Mouse (Mus musculus) neural tube, embryonic 15.5 days (tissue): Measurements from ENCODE around the gene Krtap28-10. TPM values are rescaled to one million over a fixed set of nuclear protein-coding genes. Genes with fewer than 3 reads are reported as not detected.

Experiments
- ATAC-seq: fragments of 200-750 bp; cut with Nextera tagmentation; 2 replicates; pipeline ENCODE4 v1.8.0; 2017; ENCODE audit warnings: mild to moderate bottlenecking, moderate TSS enrichment, moderate library complexity; ENCODE audit not compliant: low FRiP score
- H3K27ac ChIP-seq: fragments of 300-500 bp; sonication (generic); replicated peaks from 2 replicates; pipeline ENCODE4 v1.5.1; 2015; ENCODE audit warnings: mild to moderate bottlenecking, inconsistent platforms
- H3K27me3 ChIP-seq: fragments of 300-500 bp; sonication (generic); replicated peaks from 2 replicates; pipeline ENCODE4 v1.6.1; 2015; ENCODE audit warnings: inconsistent platforms
- H3K36me3 ChIP-seq: fragments of 300-500 bp; sonication (generic); 2 replicates; pipeline ENCODE4 v1.6.1; 2015; ENCODE audit warnings: inconsistent platforms
- H3K4me1 ChIP-seq: fragments of 300-500 bp; sonication (generic); 2 replicates; pipeline ENCODE4 v1.6.1; 2015; ENCODE audit warnings: inconsistent platforms
- H3K4me2 ChIP-seq: fragments of 300-500 bp; sonication (generic); 2 replicates; pipeline ENCODE4 v1.6.1; 2015; ENCODE audit warnings: inconsistent platforms, mild to moderate bottlenecking, moderate library complexity
- H3K4me3 ChIP-seq: fragments of 300-500 bp; sonication (generic); replicated peaks from 2 replicates; pipeline ENCODE4 v1.5.1; 2015; ENCODE audit warnings: mild to moderate bottlenecking, inconsistent platforms
- H3K9ac ChIP-seq: fragments of 300-500 bp; sonication (generic); replicated peaks from 2 replicates; pipeline ENCODE4 v1.6.1; 2015; ENCODE audit warnings: mild to moderate bottlenecking, inconsistent platforms
- H3K9me3 ChIP-seq: fragments of 300-500 bp; sonication (generic); replicated peaks from 2 replicates; pipeline ENCODE4 v1.6.1; 2016; ENCODE audit warnings: inconsistent platforms
- WGBS: fragments of 180-500 bp; shearing (Covaris S2); methylation state at CpG from one replicate; pipeline ENCODE4 v1.1.7; 2015; ENCODE audit warnings: mixed read lengths; 5-methylcytosine and 5-hydroxymethylcytosine counted together
- polyA plus RNA-seq: library from polyadenylated mRNA; unstranded; fragments of >200 nt; fragmentation: Nextera tagmentation; extraction: Ambion mirVana; gene quantifications from 2 replicates; pipeline ENCODE4 v1.2.1, GENCODE M21; 2015

Gene Krtap28-10
- polyA plus RNA-seq = not detected in 2 replicates

GRCm38 (mm10) chr1:83042380-83042779 lies at the start of gene Krtap28-10:
Gene Krtap28-10, minus strand, starts transcription at chr1:83042480.
- Histone ChIP-seq H3K9ac (no peak within 1 kb of the TSS), H3K36me3 (no peaks in the 10 kb centered on the region), H3K27me3 (no peaks in the 10 kb centered on the region), H3K27ac (no peak within 1 kb of the TSS), H3K4me3 (no peak within 1 kb of the TSS), H3K4me2 (no peak within 1 kb of the TSS), H3K4me1 (peaks cover 5% of the 10 kb centered on the region; the same call in 1 of the 2 replicates), H3K9me3 (no peaks in the 10 kb centered on the region)
- no peak for ATAC-seq
- WGBS = 96% methylated on average over 2 of the region's 2 CpGs

- Histone ChIP-seq H3K27ac (no peak overlapping the region), H3K36me3 (no peaks in the 10 kb centered on the region), H3K4me1 (no peaks in the 10 kb centered on the region), H3K4me3 (no peak overlapping the region), H3K9me3 (no peaks in the 10 kb centered on the region), H3K4me2 (no peak overlapping the region), H3K9ac (no peak overlapping the region), H3K27me3 (no peaks in the 10 kb centered on the region)
- no peak for ATAC-seq
- WGBS = 75% methylated on average over 3 of the region's 3 CpGs
These were observed 49.0 kb upstream of the Krtap28-10 start for GRCm38 (mm10) chr1:83091268-83091667.

DNA sequence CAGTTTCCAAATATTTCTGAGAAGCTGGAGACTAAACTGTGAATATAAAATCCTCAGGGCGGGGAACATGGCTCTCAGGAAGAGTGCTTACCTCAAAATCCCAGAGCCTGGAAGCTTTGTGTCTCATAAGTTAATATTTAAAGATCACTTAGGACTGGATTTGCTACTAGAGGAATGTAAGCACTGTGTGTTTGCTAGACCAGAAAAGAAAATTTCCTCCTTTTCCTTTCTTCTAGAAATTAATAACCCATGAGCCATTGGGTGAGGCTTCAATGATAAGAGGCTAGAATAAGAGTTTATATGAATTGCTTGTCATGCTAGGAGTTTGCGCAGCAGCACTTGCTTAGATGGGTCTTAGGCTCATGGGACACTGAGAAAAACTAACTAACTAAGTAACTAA lies 42.5 kb upstream of the Krtap28-10 start:
- WGBS = 93% methylated on average over 2 of the region's 2 CpGs
- no peak for ATAC-seq
- H3K27ac ChIP-seq = no peak overlapping the region
- no peak overlapping the region for H3K4me2 ChIP-seq
- no peak overlapping the region for H3K9ac ChIP-seq
- no peak overlapping the region for H3K4me3 ChIP-seq
- H3K4me1 ChIP-seq = no peaks in the 10 kb centered on the region
- no peaks in the 10 kb centered on the region for H3K27me3 ChIP-seq
- H3K36me3 ChIP-seq = no peaks in the 10 kb centered on the region
- no peaks in the 10 kb centered on the region for H3K9me3 ChIP-seq

GRCm38 (mm10) chr1:83077016-83077415 lies 34.7 kb upstream of the Krtap28-10 start:
- Histone ChIP-seq H3K4me3 (no peak overlapping the region), H3K4me1 (no peaks in the 10 kb centered on the region), H3K4me2 (no peak overlapping the region), H3K27me3 (no peaks in the 10 kb centered on the region), H3K9ac (no peak overlapping the region), H3K27ac (no peak overlapping the region), H3K9me3 (no peaks in the 10 kb centered on the region), H3K36me3 (no peaks in the 10 kb centered on the region)
- WGBS = 85% methylated on average over 6 of the region's 6 CpGs
- ATAC-seq = no peak

DNA sequence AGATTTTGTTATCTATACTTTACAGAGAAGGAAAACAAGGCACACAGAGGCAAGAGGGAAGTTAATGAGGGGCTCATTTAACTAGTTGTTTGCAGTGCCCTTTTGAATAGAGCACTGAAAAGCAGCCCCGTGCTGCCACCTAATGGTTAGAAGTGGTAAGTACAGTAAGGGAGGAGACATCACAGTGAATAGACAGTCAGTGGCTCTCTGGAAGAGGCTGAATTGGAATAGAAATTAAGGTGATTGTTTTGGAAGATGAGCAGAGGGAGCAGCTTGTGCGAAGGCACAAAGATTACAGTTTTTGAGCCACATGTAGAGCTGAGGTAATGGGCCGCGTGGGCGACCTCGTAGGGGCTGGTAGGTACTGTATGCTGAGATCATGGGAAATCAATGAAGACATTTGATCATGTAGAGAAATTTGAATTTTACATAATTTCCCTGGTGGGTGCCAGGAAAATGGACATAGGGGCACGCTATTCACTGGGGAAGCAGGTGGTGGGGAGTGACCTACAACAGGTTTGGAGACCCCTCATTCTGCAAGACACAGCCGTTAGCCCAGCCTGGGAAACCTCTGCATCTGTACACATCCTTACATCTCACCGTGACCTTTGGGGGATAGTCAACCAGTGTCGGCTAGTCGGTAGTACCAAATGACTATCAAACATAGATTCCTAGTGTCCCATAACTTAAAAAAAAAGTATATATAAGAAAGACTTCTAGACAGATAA lies 34.1 kb upstream of the Krtap28-10 start:
- ATAC-seq = peak; percentile 94
- Histone ChIP-seq H3K27me3 (no peaks in the 10 kb centered on the region), H3K9me3 (no peaks in the 10 kb centered on the region), H3K9ac (no peak overlapping the region), H3K4me3 (peak overlapping the region; percentile 31), H3K4me1 (no peaks in the 10 kb centered on the region), H3K36me3 (no peaks in the 10 kb centered on the region), H3K4me2 (peak overlapping the region; percentile 52), H3K27ac (no peak overlapping the region)
- WGBS = 48% methylated on average over 11 of the region's 11 CpGs

DNA sequence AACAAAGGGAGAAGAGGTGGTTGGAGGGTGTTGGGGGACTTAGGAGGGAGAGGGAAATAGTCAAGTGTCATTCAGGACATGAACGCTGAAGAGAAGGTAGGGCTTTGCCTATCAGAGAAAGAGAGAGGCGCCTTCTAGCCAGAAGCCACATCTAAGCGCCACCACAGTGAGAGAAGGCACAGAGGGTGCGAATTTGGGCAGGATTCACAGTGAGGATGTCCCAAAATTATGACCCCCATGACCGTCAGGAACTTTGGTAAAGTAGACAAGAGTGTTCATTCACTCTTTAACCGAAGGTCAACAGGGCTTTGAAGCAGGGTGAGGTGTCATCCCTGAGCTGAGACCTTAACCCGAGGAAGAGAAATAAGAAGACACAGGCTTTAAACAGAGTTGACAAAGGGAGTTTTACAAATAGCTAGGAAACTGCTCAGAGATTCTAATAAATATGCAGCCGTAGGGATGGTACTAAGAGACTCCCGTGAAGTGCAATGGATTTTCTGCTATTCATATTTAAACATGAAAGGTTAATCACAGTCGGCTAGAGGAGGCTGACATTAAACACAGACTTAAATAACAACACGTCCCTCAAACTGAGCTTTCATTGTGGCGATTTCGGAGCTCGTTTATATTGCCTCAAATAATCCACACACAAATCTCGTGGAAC lies 33.4 kb upstream of the Krtap28-10 start:
- Histone ChIP-seq H3K4me2 (peak overlapping the region; percentile 52), H3K4me3 (peak overlapping the region; percentile 31), H3K9me3 (no peaks in the 10 kb centered on the region), H3K36me3 (no peaks in the 10 kb centered on the region), H3K9ac (no peak overlapping the region), H3K27ac (no peak overlapping the region), H3K27me3 (no peaks in the 10 kb centered on the region), H3K4me1 (no peaks in the 10 kb centered on the region)
- 35% methylated on average over 15 of the region's 15 CpGs for WGBS
- peak; percentile 41; the same call in 1 of the 2 replicates for ATAC-seq

GRCm38 (mm10) chr1:83067205-83067604 lies 24.9 kb upstream of the Krtap28-10 start:
- Histone ChIP-seq H3K4me3 (no peak overlapping the region), H3K27ac (no peak overlapping the region), H3K9me3 (no peaks in the 10 kb centered on the region), H3K36me3 (no peaks in the 10 kb centered on the region), H3K9ac (no peak overlapping the region), H3K4me1 (no peaks in the 10 kb centered on the region), H3K27me3 (no peaks in the 10 kb centered on the region), H3K4me2 (no peak overlapping the region)
- ATAC-seq = no peak
- WGBS = 89% methylated on average over 10 of the region's 10 CpGs

- H3K4me3 ChIP-seq = no peak overlapping the region
- H3K4me1 ChIP-seq = no peaks in the 10 kb centered on the region
- no peak overlapping the region for H3K4me2 ChIP-seq
- H3K9ac ChIP-seq = no peak overlapping the region
- no peak overlapping the region for H3K27ac ChIP-seq
- H3K36me3 ChIP-seq = no peaks in the 10 kb centered on the region
- WGBS = 95% methylated on average over 4 of the region's 4 CpGs
- ATAC-seq = no peak
- no peaks in the 10 kb centered on the region for H3K9me3 ChIP-seq
- H3K27me3 ChIP-seq = no peaks in the 10 kb centered on the region
These were observed 24.3 kb upstream of the Krtap28-10 start for GRCm38 (mm10) chr1:83066577-83066976.

DNA sequence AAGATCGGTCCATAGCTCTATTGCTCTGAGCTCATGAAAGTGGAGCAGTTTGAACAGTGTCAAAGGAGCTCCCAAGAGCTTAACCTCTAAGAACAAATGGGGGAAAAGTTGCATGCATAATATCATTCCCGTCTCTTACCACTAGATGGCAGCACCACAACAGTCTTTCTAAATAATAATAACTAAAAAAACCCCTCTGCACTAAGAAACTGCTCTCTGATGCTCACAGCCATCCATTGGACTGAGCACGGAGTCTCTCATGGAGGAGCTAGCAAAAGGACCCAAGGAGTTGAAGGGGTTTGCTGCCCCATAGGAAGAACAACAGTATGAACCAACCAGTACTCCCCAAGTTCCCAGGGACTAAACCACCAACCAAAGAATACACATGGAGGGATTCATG lies 22.6 kb upstream of the Krtap28-10 start:
- Histone ChIP-seq H3K9ac (no peak overlapping the region), H3K4me3 (no peak overlapping the region), H3K4me2 (no peak overlapping the region), H3K36me3 (no peaks in the 10 kb centered on the region), H3K4me1 (no peaks in the 10 kb centered on the region), H3K27me3 (no peaks in the 10 kb centered on the region), H3K27ac (no peak overlapping the region), H3K9me3 (no peaks in the 10 kb centered on the region)
- 32% methylated on average over 3 of the region's 3 CpGs for WGBS
- ATAC-seq = no peak

- H3K9ac ChIP-seq = no peak within 1 kb of the TSS
- no peaks in the 10 kb centered on the region for H3K36me3 ChIP-seq
- H3K27me3 ChIP-seq = no peaks in the 10 kb centered on the region
- no peak within 1 kb of the TSS for H3K4me3 ChIP-seq
- no peaks in the 10 kb centered on the region for H3K9me3 ChIP-seq
- ATAC-seq = no peak
- H3K4me2 ChIP-seq = no peak within 1 kb of the TSS
- no peak within 1 kb of the TSS for H3K27ac ChIP-seq
- H3K4me1 ChIP-seq = no peaks in the 10 kb centered on the region
- WGBS = 88% methylated on average over 4 of the region's 4 CpGs
These were observed 18.4 kb upstream of the Krtap28-10 start, which contains the start of gene Krtap28-13 for GRCm38 (mm10) chr1:83060643-83061042. Gene Krtap28-13, plus strand, starts transcription at chr1:83060930.

DNA sequence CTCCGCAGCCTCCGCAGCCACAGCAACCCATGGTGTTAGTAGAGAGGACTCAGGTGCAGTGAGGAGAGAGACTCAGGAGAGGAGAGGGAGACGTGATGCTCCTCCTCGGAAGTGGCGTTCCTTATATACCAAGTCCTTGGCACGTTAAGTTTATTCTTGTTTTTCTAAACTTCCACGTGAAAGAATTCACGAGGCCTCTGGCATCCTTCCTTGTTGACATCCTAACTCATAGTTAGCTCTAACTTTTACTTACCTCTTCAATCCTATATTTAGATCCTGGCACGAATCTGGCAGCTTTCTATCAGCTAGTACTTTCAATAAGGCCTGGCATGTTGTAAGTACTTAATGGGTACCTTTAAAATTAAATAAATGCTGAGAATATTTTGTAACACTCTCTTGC lies 17.0 kb upstream of the Krtap28-10 start, which contains the start of gene A030005K14Rik:
A030005K14Rik (minus strand) TSS at position 101 of the 400 bp plus-strand sequence.
- H3K4me1 ChIP-seq = no peaks in the 10 kb centered on the region
- ATAC-seq = no peak
- 91% methylated on average over 9 of the region's 9 CpGs for WGBS

DNA sequence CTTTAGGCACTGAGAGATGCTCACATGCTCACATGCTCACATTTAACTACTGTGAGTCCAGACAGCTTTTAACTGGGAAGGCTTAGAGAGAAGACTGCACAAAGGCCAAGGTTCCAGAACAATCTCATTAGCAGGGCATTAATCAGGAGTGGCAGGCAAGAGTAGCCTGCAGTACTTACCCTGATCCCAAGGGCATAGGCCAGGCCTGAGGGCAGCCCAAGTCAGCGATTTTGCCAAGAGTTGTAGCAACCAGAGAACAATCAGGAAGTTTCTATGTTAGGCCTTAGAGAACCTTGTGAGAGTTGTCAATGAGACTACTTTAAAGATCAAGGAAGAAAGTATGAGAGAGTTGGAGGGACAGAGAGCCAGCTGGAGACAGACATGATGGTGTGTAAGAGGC lies 16.2 kb upstream of the Krtap28-10 start:
- Histone ChIP-seq H3K27ac (no peak overlapping the region), H3K36me3 (no peaks in the 10 kb centered on the region), H3K4me2 (no peak overlapping the region), H3K27me3 (no peaks in the 10 kb centered on the region), H3K4me3 (no peak overlapping the region), H3K4me1 (no peaks in the 10 kb centered on the region), H3K9ac (no peak overlapping the region), H3K9me3 (no peaks in the 10 kb centered on the region)
- 67% methylated on average over 1 of the region's 1 CpGs for WGBS
- ATAC-seq = no peak

More for the DNA sequence above, 17.0 kb upstream of the Krtap28-10 start, which contains the start of gene A030005K14Rik:
- Histone ChIP-seq H3K9ac (no peak within 1 kb of the TSS), H3K36me3 (no peaks in the 10 kb centered on the region), H3K27me3 (no peaks in the 10 kb centered on the region), H3K27ac (no peak within 1 kb of the TSS), H3K9me3 (no peaks in the 10 kb centered on the region), H3K4me3 (no peak within 1 kb of the TSS), H3K4me2 (no peak within 1 kb of the TSS)
